ENCODE assay signal across 8 mouse cellular contexts in the genomic region with DNA sequence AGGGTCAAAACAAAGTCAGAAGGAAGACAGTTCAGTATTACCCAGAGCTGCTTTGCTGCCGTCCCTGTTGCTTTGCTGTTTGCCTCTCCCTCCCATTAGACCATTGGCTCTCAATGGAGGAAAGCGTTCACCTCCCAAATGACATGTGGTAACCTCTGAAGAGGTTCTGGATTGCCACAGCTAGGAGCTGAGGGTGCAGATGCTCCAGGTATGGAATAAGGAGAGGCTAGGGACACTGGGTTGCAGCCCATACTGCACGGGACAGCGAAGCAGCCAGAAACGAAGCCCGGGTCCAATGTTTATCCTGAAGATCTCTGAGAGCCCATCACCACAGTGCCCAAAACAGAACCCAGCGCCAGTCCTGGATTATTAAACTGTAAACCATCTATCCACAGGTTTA. TPM values are rescaled to one million over a fixed set of nuclear protein-coding genes. Genes with fewer than 3 reads are reported as not detected.
DNase-seq lines count a peak whose midpoint lies in the region; ATAC-seq and TF ChIP-seq lines count a peak whose summit lies in the region.

No protein-coding gene starts in this region.

- WGBS in kidney, embryonic 16.5 days, result 67% methylated on average over 7 of the region's 7 CpGs
- 65% methylated on average over 7 of the region's 7 CpGs for WGBS in embryonic facial prominence, embryonic 12.5 days
- WGBS in hindbrain, postnatal 0 days, result 68% methylated on average over 7 of the region's 7 CpGs
- 72% methylated on average over 7 of the region's 7 CpGs for WGBS in midbrain, postnatal 0 days

- H3K9me3 ChIP-seq in kidney, embryonic 16.5 days (ENCODE audit: low read length), result no peaks in the 10 kb centered on the region
- no peaks in the 10 kb centered on the region for H3K9me3 ChIP-seq in embryonic facial prominence, embryonic 12.5 days
- no peaks in the 10 kb centered on the region for H3K9me3 ChIP-seq in hindbrain, postnatal 0 days (ENCODE audit: low read length)
- no peaks in the 10 kb centered on the region for H3K9me3 ChIP-seq in midbrain, postnatal 0 days (ENCODE audit: low read length)

- no peak for TF ChIP-seq CTCF in hindbrain, postnatal 0 days (IDR thresholded peaks at IDR 0.05; ENCODE audit: low read depth)
- no peak for TF ChIP-seq CTCF in midbrain, postnatal 0 days (IDR thresholded peaks at IDR 0.05)

- H3K27ac ChIP-seq in kidney, embryonic 16.5 days (ENCODE audit: low read length), result peak overlapping the region; percentile 100
- H3K27ac ChIP-seq in embryonic facial prominence, embryonic 12.5 days, result peak overlapping the region; percentile 100
- H3K27ac ChIP-seq in hindbrain, postnatal 0 days, result peak overlapping the region; percentile 100
- H3K27ac ChIP-seq in midbrain, postnatal 0 days (ENCODE audit: low read depth, low read length), result peak overlapping the region; percentile 100

- H3K4me1 ChIP-seq in kidney, embryonic 16.5 days (ENCODE audit: insufficient read depth, low read length), result peaks cover 58% of the 10 kb centered on the region
- peaks cover 56% of the 10 kb centered on the region for H3K4me1 ChIP-seq in embryonic facial prominence, embryonic 12.5 days
- H3K4me1 ChIP-seq in hindbrain, postnatal 0 days (ENCODE audit: insufficient read depth, low read length), result peaks cover 35% of the 10 kb centered on the region
- H3K4me1 ChIP-seq in midbrain, postnatal 0 days (ENCODE audit: insufficient read depth, low read length), result peaks cover 23% of the 10 kb centered on the region

- no peak for DNase-seq in kidney, adult 9 months
- DNase-seq in hindbrain, postnatal 0 days (ENCODE audit: low spot score), result no peak
- DNase-seq in midbrain, postnatal 0 days (ENCODE audit: low spot score), result no peak
- DNase-seq in layer of hippocampus, adult 9-10 months (ENCODE audit: low spot score), result no peak
- no peak for DNase-seq in lung, postnatal 36 days

- no peak for ATAC-seq in kidney, embryonic 16.5 days (ENCODE audit: low FRiP score, low TSS enrichment)
- no peak for ATAC-seq in embryonic facial prominence, embryonic 12.5 days (ENCODE audit: insufficient number of reproducible peaks, insufficient read depth, low FRiP score, low TSS enrichment)
- ATAC-seq in hindbrain, postnatal 0 days, result no peak
- ATAC-seq in midbrain, postnatal 0 days (ENCODE audit: low FRiP score), result no peak
- ATAC-seq in inflammation-experienced regulatory T-cells, adult 6 months, result no peak

- H3K36me3 ChIP-seq in kidney, embryonic 16.5 days (ENCODE audit: insufficient read depth, low read length), result no peaks in the 10 kb centered on the region
- H3K36me3 ChIP-seq in embryonic facial prominence, embryonic 12.5 days, result no peaks in the 10 kb centered on the region
- H3K36me3 ChIP-seq in hindbrain, postnatal 0 days (ENCODE audit: insufficient read depth, low read length), result no peaks in the 10 kb centered on the region
- no peaks in the 10 kb centered on the region for H3K36me3 ChIP-seq in midbrain, postnatal 0 days (ENCODE audit: insufficient read depth, low read length)

- peak overlapping the region; percentile 49; the same call in 1 of the 2 replicates for H3K9ac ChIP-seq in kidney, embryonic 16.5 days (replicated peaks; ENCODE audit: low read length)
- H3K9ac ChIP-seq in embryonic facial prominence, embryonic 12.5 days, result no peak overlapping the region
- no peak overlapping the region for H3K9ac ChIP-seq in hindbrain, postnatal 0 days (replicated peaks; ENCODE audit: low read length)
- no peak overlapping the region for H3K9ac ChIP-seq in midbrain, postnatal 0 days (replicated peaks; ENCODE audit: low read length, poor library complexity, severe bottlenecking)

- H3K4me3 ChIP-seq in kidney, embryonic 16.5 days (ENCODE audit: low read length), result no peak overlapping the region
- H3K4me3 ChIP-seq in embryonic facial prominence, embryonic 12.5 days, result no peak overlapping the region
- no peak overlapping the region for H3K4me3 ChIP-seq in hindbrain, postnatal 0 days (ENCODE audit: low read length)
- H3K4me3 ChIP-seq in midbrain, postnatal 0 days (ENCODE audit: low read depth, low read length), result no peak overlapping the region

- H3K4me2 ChIP-seq in kidney, embryonic 16.5 days (replicated peaks; ENCODE audit: low read depth, low read length), result no peak overlapping the region
- no peak overlapping the region for H3K4me2 ChIP-seq in embryonic facial prominence, embryonic 12.5 days (replicated peaks)
- no peak overlapping the region for H3K4me2 ChIP-seq in hindbrain, postnatal 0 days (ENCODE audit: low read depth, low read length)
- H3K4me2 ChIP-seq in midbrain, postnatal 0 days (ENCODE audit: low read depth, low read length, poor library complexity, severe bottlenecking), result no peak overlapping the region

- no peaks in the 10 kb centered on the region for H3K27me3 ChIP-seq in kidney, embryonic 16.5 days (ENCODE audit: insufficient read depth, low read length)
- no peaks in the 10 kb centered on the region for H3K27me3 ChIP-seq in embryonic facial prominence, embryonic 12.5 days
- no peaks in the 10 kb centered on the region for H3K27me3 ChIP-seq in hindbrain, postnatal 0 days (ENCODE audit: insufficient read depth, low read length)
- H3K27me3 ChIP-seq in midbrain, postnatal 0 days (ENCODE audit: insufficient read depth, low read length), result no peaks in the 10 kb centered on the region

RNA-seq across cellular contexts. Expression of a gene that starts 9.6 kb away (rescaled TPM):
- 58.2 and 69.4 TPM in 2 replicates for polyA plus RNA-seq in kidney, embryonic 16.5 days (2015; fragmentation: Nextera tagmentation; extraction: Ambion mirVana)
- 58.9 and 64.2 TPM in 2 replicates for polyA plus RNA-seq in embryonic facial prominence, embryonic 12.5 days (2016; fragmentation: Nextera tagmentation; extraction: Ambion mirVana)
- 46.6 and 46.8 TPM in 2 replicates for total RNA-seq in hindbrain, postnatal 0 days (2014; rRNA removed)
- 53.0 and 56.9 TPM in 2 replicates for polyA plus RNA-seq in hindbrain, postnatal 0 days (2015; fragmentation: Nextera tagmentation; extraction: Ambion mirVana)
- total RNA-seq in midbrain, postnatal 0 days (2014; rRNA removed), result 55.9 and 73.4 TPM in 2 replicates
- 56.8 and 59.0 TPM in 2 replicates for polyA plus RNA-seq in midbrain, postnatal 0 days (2015; fragmentation: Nextera tagmentation; extraction: Ambion mirVana)
- 10 to 100 TPM; 43.3 to 65.6 (median 61.9) TPM for polyA plus RNA-seq in inflammation-experienced regulatory T-cells, adult 6 months (2017; shearing (Covaris generic))
